Mouse (Mus musculus) hindbrain, postnatal 0 days (tissue): Measurements from ENCODE around the gene Gm12394. TPM values are rescaled to one million over a fixed set of nuclear protein-coding genes. Genes with fewer than 3 reads are reported as not detected.

Experiments
- ATAC-seq: fragments of 200-750 bp; cut with Nextera tagmentation; 2 replicates; pipeline ENCODE4 v1.8.0; 2017; ENCODE audit warnings: mild to moderate bottlenecking, moderate TSS enrichment, moderate library complexity
- DNase-seq: peaks from one replicate; pipeline ENCODE4 v3.0.0-alpha.2; 2015; ENCODE audit warnings: low spot score
- H3K27ac ChIP-seq: fragments of 300-500 bp; sonication (generic); 2 replicates; pipeline ENCODE4 v1.5.1; 2014; ENCODE audit warnings: mild to moderate bottlenecking
- H3K27me3 ChIP-seq: fragments of 300-500 bp; sonication (generic); 2 replicates; pipeline ENCODE4 v1.6.1; 2014; ENCODE audit warnings: low read length, mixed read lengths; ENCODE audit not compliant: insufficient read depth
- H3K36me3 ChIP-seq: fragments of 300-500 bp; sonication (generic); 2 replicates; pipeline ENCODE4 v1.6.1; 2014; ENCODE audit warnings: low read length, mixed read lengths; ENCODE audit not compliant: insufficient read depth
- H3K4me1 ChIP-seq: fragments of 300-500 bp; sonication (generic); 2 replicates; pipeline ENCODE4 v1.6.1; 2014; ENCODE audit warnings: antibody characterized with exemption, low read length, mixed read lengths; ENCODE audit not compliant: insufficient read depth
- H3K4me2 ChIP-seq: fragments of 300-500 bp; sonication (generic); 2 replicates; pipeline ENCODE4 v1.6.1; 2014; ENCODE audit warnings: low read depth, mild to moderate bottlenecking, low read length, moderate library complexity, mixed read lengths
- H3K4me3 ChIP-seq: fragments of 300-500 bp; sonication (generic); 2 replicates; pipeline ENCODE4 v1.5.1; 2014; ENCODE audit warnings: low read length
- H3K9ac ChIP-seq: fragments of 300-500 bp; sonication (generic); replicated peaks from 2 replicates; pipeline ENCODE4 v1.6.1; 2014; ENCODE audit warnings: mild to moderate bottlenecking, low read length, moderate library complexity, mixed read lengths
- H3K9me3 ChIP-seq: fragments of 300-500 bp; sonication (generic); 2 replicates; pipeline ENCODE4 v1.6.1; 2016; ENCODE audit warnings: low read length, mixed read lengths
- CTCF ChIP-seq: IDR thresholded peaks from 2 replicates; pipeline ENCODE4 v1.5.1; 2016; ENCODE audit warnings: antibody characterized with exemption, control low read depth, low read depth
- WGBS: fragments of 180-500 bp; shearing (Covaris S2); extraction: QIAGEN DNeasy Blood & Tissue Kit; methylation state at CpG from one replicate; pipeline ENCODE4 v1.1.7; 2014; 5-methylcytosine and 5-hydroxymethylcytosine counted together
- polyA plus RNA-seq: library from polyadenylated mRNA; unstranded; fragments of >200 nt; fragmentation: Nextera tagmentation; extraction: Ambion mirVana; gene quantifications from 2 replicates; pipeline ENCODE4 v1.2.1, GENCODE M21; 2015
- total RNA-seq: library from RNA; depleted of rRNA; stranded (reverse); fragments of >200 nt; gene quantifications from 2 replicates; pipeline ENCODE4 v1.2.3, GENCODE M21; 2014

Gm12394 gene
- total and polyA plus RNA-seq, 2 experiments from 2014 or later: 0.05 to 0.68 TPM

GRCm38 (mm10) chr4:42877657-42878056, 21.1 kb upstream of the Gm12394 start:
- H3K4me1 ChIP-seq: no peaks in the 10 kb centered on the region
- H3K27ac ChIP-seq: no peak overlapping the region
- no peaks in the 10 kb centered on the region for H3K36me3 ChIP-seq
- H3K4me3 ChIP-seq: no peak overlapping the region
- WGBS: 89% methylated on average over 2 of the region's 2 CpGs
- no peaks in the 10 kb centered on the region for H3K9me3 ChIP-seq
- no peak overlapping the region for H3K9ac ChIP-seq
- no peak for TF ChIP-seq CTCF
- ATAC-seq (no peak), DNase-seq (no peak)
- no peaks in the 10 kb centered on the region for H3K27me3 ChIP-seq
- H3K4me2 ChIP-seq: no peak overlapping the region

DNA sequence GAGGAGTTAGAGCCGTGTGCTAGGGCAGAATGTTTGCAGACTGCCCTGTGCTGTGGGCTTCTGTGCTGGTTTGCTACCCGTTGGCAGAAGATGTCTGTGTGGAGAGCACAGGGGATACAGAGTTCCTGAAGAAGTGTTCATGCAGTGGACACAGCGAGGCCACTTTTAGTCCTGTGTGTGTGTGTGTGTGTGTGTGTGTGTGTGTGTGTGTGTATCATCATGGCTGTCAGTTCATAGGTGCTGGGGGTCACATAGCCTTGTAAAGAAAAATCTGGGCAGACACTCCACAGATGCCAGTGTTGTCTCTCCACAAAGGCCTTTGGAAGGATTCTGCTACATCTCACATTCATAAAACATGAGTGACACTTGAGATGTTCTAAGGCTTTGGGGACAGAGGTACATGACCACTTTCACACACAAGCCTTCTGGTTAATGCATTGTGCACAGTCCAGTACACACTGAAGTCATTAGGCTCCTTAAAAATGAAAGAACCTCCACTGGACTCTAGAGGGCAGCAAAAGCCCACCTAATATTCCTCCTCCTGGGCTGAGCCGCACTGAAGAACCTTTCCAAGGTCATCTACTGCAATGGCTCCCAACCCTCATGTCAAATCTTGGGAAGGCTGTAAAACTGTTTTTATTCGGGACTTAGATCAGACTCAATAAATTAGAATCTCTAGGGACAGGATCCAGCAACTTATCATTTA, 20.2 kb upstream of the Gm12394 start:
- Histone ChIP-seq H3K4me3 (no peak overlapping the region), H3K9ac (no peak overlapping the region), H3K9me3 (no peaks in the 10 kb centered on the region), H3K36me3 (no peaks in the 10 kb centered on the region), H3K27me3 (no peaks in the 10 kb centered on the region), H3K4me2 (no peak overlapping the region), H3K27ac (no peak overlapping the region), H3K4me1 (no peaks in the 10 kb centered on the region)
- TF ChIP-seq CTCF: peak; percentile 82
- 36% methylated on average over 5 of the region's 5 CpGs for WGBS
- ATAC-seq: peak; percentile 96
- peak; percentile 91 for DNase-seq

- no peaks in the 10 kb centered on the region for H3K27me3 ChIP-seq
- DNase-seq (no peak), ATAC-seq (no peak)
- no peak within 1 kb of the TSS for H3K4me3 ChIP-seq
- H3K4me1 ChIP-seq: no peaks in the 10 kb centered on the region
- no peak for TF ChIP-seq CTCF
- no peaks in the 10 kb centered on the region for H3K36me3 ChIP-seq
- H3K9me3 ChIP-seq: no peaks in the 10 kb centered on the region
- H3K27ac ChIP-seq: no peak within 1 kb of the TSS
- 79% methylated on average over 7 of the region's 7 CpGs for WGBS
- H3K9ac ChIP-seq: no peak within 1 kb of the TSS
- H3K4me2 ChIP-seq: no peak within 1 kb of the TSS
Measured at GRCm38 (mm10) chr4:42874134-42874533, 17.6 kb upstream of the Gm12394 start, which contains the start of gene Fam205c. TSS of gene Fam205c (minus strand) at chr4:42874234.

DNA sequence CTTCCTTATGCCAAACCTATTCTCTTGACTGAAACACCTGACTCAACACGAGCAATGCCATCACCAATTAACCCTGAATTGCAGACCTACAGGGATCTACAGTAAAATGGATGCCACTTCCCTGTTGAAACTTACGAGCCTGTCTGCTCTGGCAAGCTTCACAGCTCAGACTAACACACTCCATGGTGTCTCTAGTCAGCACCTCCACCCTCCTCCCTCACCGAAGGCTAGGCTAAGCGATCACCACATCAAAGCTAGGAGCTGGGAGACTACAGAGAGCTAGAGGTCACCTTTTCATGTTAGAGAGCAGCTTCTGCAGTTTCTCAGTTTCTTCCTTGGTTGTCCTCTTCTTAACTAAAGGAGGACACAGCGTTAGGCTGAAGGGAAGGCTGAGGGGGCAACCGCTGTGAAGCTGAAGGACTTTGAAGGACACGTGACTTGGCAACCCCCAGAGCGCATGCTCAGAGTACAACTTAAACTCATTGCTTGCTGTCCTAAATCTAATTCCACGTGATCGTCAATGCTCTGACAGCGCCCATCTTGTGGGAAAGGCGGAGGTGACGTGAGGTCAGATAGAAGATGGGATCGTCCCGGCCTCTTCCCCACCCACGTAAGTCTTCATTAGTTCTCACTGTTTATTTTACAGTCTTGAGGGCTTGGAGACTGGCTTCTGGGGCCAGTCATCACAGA, 16.3 kb upstream of the Gm12394 start:
- ATAC-seq (no peak), DNase-seq (no peak)
- Histone ChIP-seq H3K9ac (no peak overlapping the region), H3K4me3 (no peak overlapping the region), H3K27me3 (no peaks in the 10 kb centered on the region), H3K27ac (no peak overlapping the region), H3K9me3 (no peaks in the 10 kb centered on the region), H3K4me2 (no peak overlapping the region), H3K4me1 (no peaks in the 10 kb centered on the region), H3K36me3 (no peaks in the 10 kb centered on the region)
- TF ChIP-seq CTCF: no peak
- WGBS: 89% methylated on average over 16 of the region's 16 CpGs

GRCm38 (mm10) chr4:42872151-42872550, 15.6 kb upstream of the Gm12394 start:
- ATAC-seq (no peak), DNase-seq (no peak)
- Histone ChIP-seq H3K36me3 (no peaks in the 10 kb centered on the region), H3K9ac (no peak overlapping the region), H3K27ac (no peak overlapping the region), H3K9me3 (no peaks in the 10 kb centered on the region), H3K27me3 (no peaks in the 10 kb centered on the region), H3K4me2 (no peak overlapping the region), H3K4me1 (no peaks in the 10 kb centered on the region), H3K4me3 (no peak overlapping the region)
- no peak for TF ChIP-seq CTCF
- 98% methylated on average over 7 of the region's 7 CpGs for WGBS

DNA sequence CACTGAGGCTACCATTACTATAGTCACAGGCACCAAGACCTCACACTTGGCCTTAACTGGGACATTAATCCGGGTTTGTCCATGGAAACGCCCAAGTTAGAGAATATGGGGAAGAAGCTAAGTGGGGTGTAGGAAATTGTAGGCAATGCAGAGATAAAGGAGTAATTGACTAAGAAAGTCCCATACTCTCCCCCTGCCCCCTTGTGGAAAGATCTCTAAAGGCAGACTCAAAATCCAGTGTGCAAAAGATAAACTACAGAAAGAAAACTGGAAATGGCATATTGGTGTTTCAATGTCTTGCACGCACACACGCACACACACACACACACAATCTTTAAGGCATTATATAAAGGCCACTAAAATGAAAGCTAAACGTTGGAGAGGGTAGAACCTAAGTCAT, 14.2 kb upstream of the Gm12394 start:
- no peak for ATAC-seq
- Histone ChIP-seq H3K27me3 (no peaks in the 10 kb centered on the region), H3K4me2 (no peak overlapping the region), H3K27ac (no peak overlapping the region), H3K9me3 (no peaks in the 10 kb centered on the region), H3K4me1 (no peaks in the 10 kb centered on the region), H3K4me3 (no peak overlapping the region), H3K9ac (no peak overlapping the region), H3K36me3 (no peaks in the 10 kb centered on the region)
- TF ChIP-seq CTCF: peak; percentile 59
- peak; percentile 35 for DNase-seq
- WGBS: 84% methylated on average over 5 of the region's 5 CpGs

DNA sequence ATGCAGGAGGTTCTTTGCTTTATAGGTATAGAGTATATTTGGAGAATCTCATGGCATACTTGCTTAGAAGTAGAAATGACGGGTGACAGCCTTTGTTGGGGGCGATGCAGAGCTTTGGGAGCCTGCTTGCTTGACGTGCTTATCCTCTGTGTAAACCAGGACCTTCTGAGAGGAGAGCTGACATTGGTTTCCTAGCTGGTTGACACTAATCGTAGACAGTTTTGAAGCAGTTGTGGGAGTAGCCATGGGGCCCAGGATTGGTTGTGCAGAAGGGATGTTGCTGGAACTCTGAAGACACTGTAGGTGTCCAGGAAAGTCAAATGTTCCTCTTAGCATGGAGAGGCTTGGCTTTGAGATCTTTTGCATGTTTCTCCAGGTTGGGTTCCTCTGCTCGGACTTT, 11.6 kb upstream of the Gm12394 start:
- DNase-seq: no peak
- H3K4me2 ChIP-seq: no peak overlapping the region
- H3K9me3 ChIP-seq: no peaks in the 10 kb centered on the region
- TF ChIP-seq CTCF: no peak
- H3K4me1 ChIP-seq: no peaks in the 10 kb centered on the region
- 92% methylated on average over 5 of the region's 5 CpGs for WGBS
- no peak overlapping the region for H3K27ac ChIP-seq
- H3K27me3 ChIP-seq: no peaks in the 10 kb centered on the region
- no peaks in the 10 kb centered on the region for H3K36me3 ChIP-seq
- no peak overlapping the region for H3K9ac ChIP-seq
- ATAC-seq: no peak
- H3K4me3 ChIP-seq: no peak overlapping the region
